Comparison of ENCODE assay signal across 8 mouse cellular contexts in the genomic region with DNA sequence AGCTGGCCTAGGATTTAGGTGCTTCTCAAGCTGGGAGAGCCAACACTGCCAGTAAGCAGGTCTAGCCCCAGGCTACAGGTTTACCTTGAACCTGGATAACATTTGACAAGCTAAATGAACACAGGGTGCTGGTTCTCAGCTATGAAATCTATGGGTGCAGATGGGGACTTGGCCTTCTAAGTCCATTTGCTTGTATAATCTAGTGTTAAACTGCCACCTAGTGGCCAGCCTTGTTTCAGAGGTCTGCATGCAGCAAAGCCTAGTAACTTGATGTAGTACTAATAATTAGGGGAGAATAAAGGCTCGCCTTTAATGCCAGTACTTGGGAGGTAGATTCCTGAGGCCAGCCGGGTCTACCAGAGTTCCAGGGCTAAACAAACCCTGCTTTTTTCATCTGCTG. TPM values are rescaled to one million over a fixed set of nuclear protein-coding genes. Genes with fewer than 3 reads are reported as not detected.
DNase-seq lines count a peak whose midpoint lies in the region; ATAC-seq lines count a peak whose summit lies in the region.

No protein-coding gene starts in this region.

- H3K36me3 ChIP-seq in forebrain, embryonic 13.5 days (ENCODE audit: poor library complexity, severe bottlenecking) = peaks cover 42% of the 10 kb centered on the region
- H3K36me3 ChIP-seq in hindbrain, embryonic 12.5 days = peaks cover 36% of the 10 kb centered on the region

- WGBS in forebrain, embryonic 13.5 days = 17% methylated on average over 2 of the region's 2 CpGs
- WGBS in hindbrain, embryonic 12.5 days = 34% methylated on average over 2 of the region's 2 CpGs

- H3K4me3 ChIP-seq in forebrain, embryonic 13.5 days = peak overlapping the region; percentile 20; the same call in 1 of the 2 replicates
- H3K4me3 ChIP-seq in hindbrain, embryonic 12.5 days = no peak overlapping the region

- no peaks in the 10 kb centered on the region for H3K27me3 ChIP-seq in forebrain, embryonic 13.5 days
- H3K27me3 ChIP-seq in hindbrain, embryonic 12.5 days = no peaks in the 10 kb centered on the region

- H3K4me1 ChIP-seq in forebrain, embryonic 13.5 days = peaks cover 57% of the 10 kb centered on the region
- H3K4me1 ChIP-seq in hindbrain, embryonic 12.5 days = peaks cover 49% of the 10 kb centered on the region

- 0 out of 2 replicates have a peak overlapping the region, but pooled peaks have one; percentile 27 for H3K27ac ChIP-seq in forebrain, embryonic 13.5 days
- H3K27ac ChIP-seq in hindbrain, embryonic 12.5 days = no peak overlapping the region

- no peak for ATAC-seq in forebrain, embryonic 13.5 days
- ATAC-seq in hindbrain, embryonic 12.5 days (ENCODE audit: low FRiP score) = no peak
- no peak for ATAC-seq in erythroblast, adult 5-6 weeks (replicated peaks; ENCODE audit: low FRiP score, poor library complexity, severe bottlenecking)

- H3K9me3 ChIP-seq in forebrain, embryonic 13.5 days (replicated peaks) = no peaks in the 10 kb centered on the region
- no peaks in the 10 kb centered on the region for H3K9me3 ChIP-seq in hindbrain, embryonic 12.5 days (replicated peaks)

- DNase-seq in MN1 (ENCODE audit: low spot score) = peak; percentile 85
- peak; percentile 84 for DNase-seq in c-Kit-positive CD71-negative TER-119-negative erythroid progenitor cells, embryonic 14.5 days (ENCODE audit: low read depth)
- peak; percentile 64 to 83 for DNase-seq in layer of hippocampus, postnatal 14 days (ENCODE audit: low spot score in 2 of 2)
- DNase-seq in lung, postnatal 25 days (ENCODE audit: low spot score) = peak; percentile 76
- DNase-seq in skeletal muscle tissue, adult 2 months (ENCODE audit: low read depth, low spot score) = peak; percentile 79

- peak overlapping the region; percentile 50; the same call in 1 of the 2 replicates for H3K9ac ChIP-seq in forebrain, embryonic 13.5 days
- no peak overlapping the region for H3K9ac ChIP-seq in hindbrain, embryonic 12.5 days

- peak overlapping the region; percentile 57 for H3K4me2 ChIP-seq in forebrain, embryonic 13.5 days
- peak overlapping the region; percentile 22 for H3K4me2 ChIP-seq in hindbrain, embryonic 12.5 days (replicated peaks)

RNA-seq across cellular contexts. Expression of a gene that starts 4.5 kb away (rescaled TPM):
- polyA plus RNA-seq in forebrain, embryonic 13.5 days (2015; fragmentation: Nextera tagmentation; extraction: Ambion mirVana) = 3,030 and 3,122 TPM in 2 replicates
- 2,594 and 2,617 TPM in 2 replicates for polyA plus RNA-seq in hindbrain, embryonic 12.5 days (2016; fragmentation: Nextera tagmentation; extraction: Ambion mirVana)
- 1,000 to 10,000 TPM; 2,045 to 2,355 TPM for total RNA-seq in layer of hippocampus, postnatal 14 days (2021)
- 767 and 958 TPM in 2 replicates for total RNA-seq in erythroblast, adult 5-6 weeks (2015; ENCODE audit: low replicate concordance)
- total RNA-seq in erythroblast, adult 5-6 weeks (2017; ENCODE audit: low replicate concordance) = 825 and 1,090 TPM in 2 replicates
